Mouse (Mus musculus) ES-E14 (cell line): ENCODE data around the gene Plekhf1. TPM values are rescaled to one million over a fixed set of nuclear protein-coding genes. Genes with fewer than 3 reads are reported as not detected.
A peak's percentile ranks its signal among the peaks of the same experiment; 100 is the strongest.

Source experiments
- DNase-seq: peaks from one replicate; pipeline ENCODE4 v3.0.0-alpha.2; 2013; ENCODE audit warnings: low read depth, low spot score
- H3K27ac ChIP-seq: 2 replicates; pipeline ENCODE4 v1.5.1; 2012; ENCODE audit warnings: low read depth, mild to moderate bottlenecking, low read length, moderate library complexity, mixed read lengths; ENCODE audit not compliant: poor library complexity, insufficient read depth, severe bottlenecking
- H3K36me3 ChIP-seq: 2 replicates; pipeline ENCODE4 v1.6.1; 2012; ENCODE audit warnings: mild to moderate bottlenecking, low read length, moderate library complexity, mixed read lengths; ENCODE audit not compliant: control insufficient read depth, poor library complexity, insufficient read depth, severe bottlenecking
- H3K4me1 ChIP-seq, 2 experiments: fragments of 150-350 bp in 1 of 2; sonication (generic) in 1 of 2; 2 replicates each; pipeline ENCODE4 v1.6.1; 2012; ENCODE audit warnings: low read length in 2 of 2, mild to moderate bottlenecking in 1 of 2, mixed read lengths in 1 of 2; ENCODE audit not compliant: control insufficient read depth in 2 of 2, insufficient read depth in 2 of 2, poor library complexity in 1 of 2
- H3K4me3 ChIP-seq, 2 experiments: fragments of 150-350 bp in 1 of 2; sonication (generic) in 1 of 2; 2 replicates each; pipeline ENCODE4 v1.5.1; 2012; ENCODE audit warnings: low read length in 2 of 2, low read depth in 1 of 2, mild to moderate bottlenecking in 1 of 2, mixed read lengths in 1 of 2; ENCODE audit not compliant: insufficient read depth in 1 of 2, poor library complexity in 1 of 2, severe bottlenecking in 1 of 2
- H3K9ac ChIP-seq: 2 replicates; pipeline ENCODE4 v1.6.1; 2012; ENCODE audit warnings: low read depth, mild to moderate bottlenecking, low read length, mixed read lengths; ENCODE audit not compliant: poor library complexity, insufficient read depth, severe bottlenecking
- H3K9me3 ChIP-seq: fragments of 150-350 bp; sonication (generic); 2 replicates; pipeline ENCODE4 v1.6.1; 2012; ENCODE audit warnings: low read depth, mild to moderate bottlenecking, low read length; ENCODE audit not compliant: control insufficient read depth, insufficient read depth
- CHD2 ChIP-seq: IDR thresholded peaks from 2 replicates; pipeline ENCODE4 v1.6.1; 2014; ENCODE audit warnings: mild to moderate bottlenecking, low read depth, low read length, inconsistent platforms
- HCFC1 ChIP-seq: IDR thresholded peaks from 2 replicates; pipeline ENCODE4 v1.6.1; 2012; ENCODE audit warnings: low read length, inconsistent platforms, borderline replicate concordance; ENCODE audit not compliant: insufficient read depth
- MAFK ChIP-seq: IDR thresholded peaks from 2 replicates; pipeline ENCODE4 v1.6.1; 2014; ENCODE audit warnings: mild to moderate bottlenecking, low read depth, low read length, inconsistent platforms; ENCODE audit not compliant: insufficient read depth
- ZC3H11A ChIP-seq: IDR thresholded peaks from 2 replicates; pipeline ENCODE4 v1.6.1; 2012; ENCODE audit warnings: low read depth, mild to moderate bottlenecking, inconsistent platforms, low read length, borderline replicate concordance
- ZNF384 ChIP-seq: IDR thresholded peaks from 2 replicates; pipeline ENCODE4 v1.6.1; 2012; ENCODE audit warnings: low read depth, low read length, inconsistent platforms
- in situ Hi-C, 2 experiments: fragments of 600-800 bp; cut with MboI; formaldehyde crosslinking; loops; one replicate each; pipeline ENCODE4 v1.15.1; 2025; ENCODE audit warnings: low sequenced_read_pairs in 2 of 2, inconsistent platforms in 1 of 2; ENCODE audit not compliant: unreplicated experiment in 2 of 2
- total RNA-seq: library from RNA; depleted of rRNA; stranded (reverse); fragments of 300-350 nt; gene quantifications from 2 replicates; pipeline ENCODE4 v1.2.3, GENCODE M21; 2012

Gene Plekhf1
- total RNA-seq, 1 experiment: 4.8 TPM

GRCm38 (mm10) chr7:38183709-38184417, 44.0 kb downstream of the Plekhf1 start:
- H3K36me3 ChIP-seq: no peaks in the 10 kb centered on the region
- peak; percentile 73 for DNase-seq
- in situ Hi-C loops: no loop called here
- no peak overlapping the region for H3K27ac ChIP-seq
- H3K4me1 ChIP-seq: no peaks in the 10 kb centered on the region; a peak in 1 of 4 replicates
- TF ChIP-seq MAFK (no peak), ZC3H11A (no peak), HCFC1 (no peak), CHD2 (no peak), ZNF384 (no peak)
- no peaks in the 10 kb centered on the region for H3K9me3 ChIP-seq
- peak overlapping the region; percentile 81 to 91 for H3K4me3 ChIP-seq
- H3K9ac ChIP-seq: peak overlapping the region; percentile 81

GRCm38 (mm10) chr7:38182962-38183687, 44.7 kb downstream of the Plekhf1 start, which contains the start of gene 1600014C10Rik:
Gene 1600014C10Rik, plus strand, starts transcription at chr7:38183217.
- Histone ChIP-seq H3K9me3 (no peaks in the 10 kb centered on the region), H3K27ac (no peak within 1 kb of the TSS), H3K36me3 (no peaks in the 10 kb centered on the region), H3K4me3 (peak within 1 kb of the TSS; percentile 81 to 91), H3K4me1 (no peaks in the 10 kb centered on the region; a peak in 1 of 4 replicates), H3K9ac (peak within 1 kb of the TSS; percentile 81)
- no peak for DNase-seq
- in situ Hi-C loops: no loop called here
- no peak for TF ChIP-seq HCFC1
- TF ChIP-seq MAFK: no peak
- TF ChIP-seq ZC3H11A: no peak
- TF ChIP-seq ZNF384: no peak
- TF ChIP-seq CHD2: no peak

- Histone ChIP-seq H3K9ac (no peak overlapping the region), H3K36me3 (no peaks in the 10 kb centered on the region), H3K9me3 (no peaks in the 10 kb centered on the region), H3K4me3 (peak overlapping the region; percentile 14 to 81; a peak in 3 of 4 replicates), H3K4me1 (no peaks in the 10 kb centered on the region; a peak in 1 of 4 replicates), H3K27ac (no peak overlapping the region)
- in situ Hi-C loops: no loop called here
- DNase-seq: no peak
- TF ChIP-seq ZC3H11A: peak; percentile 59; the same call in 1 of the 2 replicates
- no peak for TF ChIP-seq ZNF384
These were observed 45.2 kb downstream of the Plekhf1 start for GRCm38 (mm10) chr7:38182596-38182961.

- DNase-seq: no peak
- no peak overlapping the region for H3K9ac ChIP-seq
- in situ Hi-C loops: no loop called here
- H3K27ac ChIP-seq: no peak overlapping the region
- no peaks in the 10 kb centered on the region; a peak in 1 of 4 replicates for H3K4me1 ChIP-seq
- no peak for TF ChIP-seq ZNF384
- no peak for TF ChIP-seq HCFC1
- no peak for TF ChIP-seq CHD2
- TF ChIP-seq MAFK: no peak
- no peak for TF ChIP-seq ZC3H11A
- H3K4me3 ChIP-seq: no peak overlapping the region
- no peaks in the 10 kb centered on the region for H3K9me3 ChIP-seq
- H3K36me3 ChIP-seq: no peaks in the 10 kb centered on the region
These were observed 46.5 kb downstream of the Plekhf1 start for GRCm38 (mm10) chr7:38181366-38181765.
